12 mouse cellular contexts compared by ENCODE assay signal in the genomic region with DNA sequence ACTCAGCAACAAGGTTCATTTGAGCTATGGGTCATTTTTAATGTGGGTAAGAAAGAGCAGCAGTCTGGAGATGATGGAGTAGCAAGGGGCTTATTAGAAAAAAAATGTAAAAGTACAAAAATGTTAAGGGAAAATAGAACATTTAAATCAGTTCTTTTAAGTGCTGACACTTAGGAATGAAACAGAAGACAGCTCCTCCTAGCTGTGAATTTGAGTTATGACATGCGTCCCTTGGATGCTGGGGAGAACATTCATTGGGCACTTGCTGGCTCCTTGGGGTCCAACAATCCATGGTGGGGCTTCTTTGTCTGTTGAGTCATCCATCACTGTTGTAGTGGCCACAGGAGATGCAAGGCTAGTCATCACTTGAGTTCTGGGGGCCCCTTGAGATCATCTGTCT. TPM values are rescaled to one million over a fixed set of nuclear protein-coding genes. Genes with fewer than 3 reads are reported as not detected.
A peak's percentile ranks its signal among the peaks of the same experiment; 100 is the strongest.
DNase-seq lines count a peak whose midpoint lies in the region; TF ChIP-seq lines count a peak whose summit lies in the region.
"Had no signal": no experiment of that assay in that cellular context is flagged by ENCODE, and none has a peak within 500 bp of the region (broad histone marks: within the 10 kb centered on the region; RNA-seq: fewer than 3 reads in every experiment).

No protein-coding gene starts in this region.

- DNase-seq in kidney, adult 2 months: no peak
- DNase-seq in kidney, adult 11 months: no peak
- DNase-seq in A20 (ENCODE audit: low read depth, low spot score): peak; percentile 31
- DNase-seq in ES-CJ7 (ENCODE audit: low read depth, low spot score): peak; percentile 48
- peak; percentile 7 for DNase-seq in embryo, embryonic 9.5 days (ENCODE audit: extremely low spot score)
- DNase-seq in testis, postnatal 14 days (ENCODE audit: low spot score): no peak
- DNase-seq in T-cell, adult 2 months (ENCODE audit: low spot score): no peak
- DNase-seq: heart, postnatal 10 days; liver, embryonic 13.5 days had no signal

- H3K4me1 ChIP-seq in kidney, adult 2 months (ENCODE audit: control insufficient read depth, insufficient read depth, low read length): no peaks in the 10 kb centered on the region
- H3K4me1 ChIP-seq: liver, embryonic 13.5 days had no signal

- no peaks in the 10 kb centered on the region for H3K36me3 ChIP-seq in kidney, adult 2 months (ENCODE audit: control insufficient read depth, insufficient read depth, low read length)
- H3K36me3 ChIP-seq: liver, embryonic 13.5 days had no signal

- TF ChIP-seq CTCF in kidney, adult 2 months (conservative IDR thresholded peaks at IDR 0.05; ENCODE audit: insufficient read depth, insufficient read length, low read depth, low read length): 0 out of 2 replicates have a peak, but pooled peaks have one; percentile 8

- no peak for TF ChIP-seq POLR2A in kidney, adult 2 months (IDR thresholded peaks at IDR 0.05; ENCODE audit: low read depth, low read length)

- H3K27me3 ChIP-seq in kidney, adult 2 months (replicated peaks; ENCODE audit: control insufficient read depth, insufficient read depth, low read length): no peaks in the 10 kb centered on the region
- H3K27me3 ChIP-seq: liver, embryonic 13.5 days had no signal

- H3K4me3 ChIP-seq in kidney, adult 2 months (ENCODE audit: insufficient read depth, low read depth, low read length): no peak overlapping the region
- H3K4me3 ChIP-seq: liver, embryonic 13.5 days had no signal

- no peak overlapping the region for H3K27ac ChIP-seq in kidney, adult 2 months (ENCODE audit: insufficient read depth, low read depth, low read length)
- H3K27ac ChIP-seq: liver, embryonic 13.5 days had no signal

- whole genome bisulfite sequencing in kidney, adult 2 months: 57% methylated on average over 1 of the region's 1 CpGs

RNA-seq across cellular contexts. Expression of gene Foxi1, which starts 19.3 kb away (rescaled TPM):
- 32.8 and 36.9 TPM in 2 replicates for polyA plus RNA-seq in kidney, adult 2 months (2012; rRNA removed)
- polyA plus RNA-seq: forebrain, embryonic 16.5 days; large intestine, adult 2 months; liver, embryonic 13.5 days; small intestine, adult 2 months had no signal

Comparison
In these comparisons a context has a peak if more than half of its experiments do, and no peak if none do; other contexts are left out.
1. DNase-seq: peak in A20 (single experiment), ES-CJ7 (single experiment) and embryo, embryonic 9.5 days (single experiment); none in kidney, adult 2 months (single experiment), kidney, adult 11 months (single experiment), testis, postnatal 14 days (single experiment) and T-cell, adult 2 months (single experiment).